In genomic region chr9:27646100-27646499, GRCm38 (mm10) we compare ENCODE assay signal across 31 mouse cellular contexts.
"Had no signal": no experiment of that assay in that cellular context is flagged by ENCODE, and none has a peak within 500 bp of the region (broad histone marks: within the 10 kb centered on the region; RNA-seq: fewer than 3 reads in every experiment).

No protein-coding gene starts in this region.

- H3K27me3 ChIP-seq: limb, embryonic 13.5 days; limb, embryonic 15.5 days; liver, embryonic 12.5 days; liver, embryonic 13.5 days; liver, embryonic 15.5 days; lung, embryonic 15.5 days; megakaryocyte, embryonic 14.5 days; midbrain, embryonic 12.5 days; midbrain, embryonic 13.5 days; midbrain, embryonic 15.5 days had no signal

- H3K4me2 ChIP-seq: limb, embryonic 12.5 days; limb, embryonic 13.5 days; limb, embryonic 15.5 days; liver, embryonic 11.5 days; liver, embryonic 12.5 days; liver, embryonic 13.5 days; liver, embryonic 15.5 days; lung, embryonic 14.5 days; lung, embryonic 15.5 days; midbrain, embryonic 11.5 days; midbrain, embryonic 12.5 days; midbrain, embryonic 13.5 days; midbrain, embryonic 15.5 days had no signal

- DNase-seq: left cerebral cortex, postnatal 4 days; liver; liver, embryonic 13.5 days; liver, postnatal 0 days; lung, adult 18-20 months; lung, adult 2 months; lung, embryonic 14.5 days; lung, postnatal 10 days; lung, postnatal 14 days; lung, postnatal 36 days; lung, postnatal 4 days; midbrain, embryonic 14.5 days had no signal

- H3K27ac ChIP-seq: left cerebral cortex, adult 2 months; limb, embryonic 10.5 days; limb, embryonic 12.5 days; limb, embryonic 13.5 days; limb, embryonic 15.5 days; liver, embryonic 12.5 days; liver, embryonic 13.5 days; liver, embryonic 14.5 days; liver, embryonic 15.5 days; lung, embryonic 15.5 days; macrophage; midbrain, embryonic 10.5 days; midbrain, embryonic 12.5 days; midbrain, embryonic 13.5 days; midbrain, embryonic 15.5 days had no signal

- H3K36me3 ChIP-seq: limb, embryonic 10.5 days; limb, embryonic 12.5 days; limb, embryonic 13.5 days; limb, embryonic 15.5 days; liver, embryonic 12.5 days; liver, embryonic 13.5 days; liver, embryonic 15.5 days; lung, embryonic 15.5 days; midbrain, embryonic 10.5 days; midbrain, embryonic 12.5 days; midbrain, embryonic 13.5 days; midbrain, embryonic 15.5 days had no signal

- H3K4me1 ChIP-seq: limb, embryonic 13.5 days; limb, embryonic 15.5 days; liver, embryonic 15.5 days; lung, embryonic 15.5 days; midbrain, embryonic 10.5 days; midbrain, embryonic 13.5 days; midbrain, embryonic 15.5 days had no signal

- H3K9me3 ChIP-seq: limb, embryonic 10.5 days; limb, embryonic 12.5 days; limb, embryonic 13.5 days; limb, embryonic 15.5 days; liver, embryonic 12.5 days; liver, embryonic 13.5 days; liver, embryonic 15.5 days; lung, embryonic 15.5 days; midbrain, embryonic 10.5 days; midbrain, embryonic 12.5 days; midbrain, embryonic 13.5 days; midbrain, embryonic 15.5 days had no signal

- H3K4me3 ChIP-seq: left cerebral cortex, adult 2 months; limb, embryonic 10.5 days; limb, embryonic 12.5 days; limb, embryonic 13.5 days; limb, embryonic 15.5 days; liver, embryonic 12.5 days; liver, embryonic 13.5 days; liver, embryonic 15.5 days; lung, embryonic 15.5 days; megakaryocyte, embryonic 14.5 days; midbrain, embryonic 10.5 days; midbrain, embryonic 12.5 days; midbrain, embryonic 13.5 days; midbrain, embryonic 15.5 days; myocyte had no signal

- H3K9ac ChIP-seq: limb, embryonic 12.5 days; limb, embryonic 13.5 days; limb, embryonic 15.5 days; liver, embryonic 12.5 days; liver, embryonic 13.5 days; liver, embryonic 14.5 days; liver, embryonic 15.5 days; liver, postnatal 0 days; lung, embryonic 14.5 days; lung, embryonic 15.5 days; midbrain, embryonic 12.5 days; midbrain, embryonic 13.5 days; midbrain, embryonic 15.5 days had no signal

- ATAC-seq: liver, embryonic 12.5 days; liver, postnatal 0 days; midbrain, embryonic 13.5 days; midbrain, embryonic 15.5 days; midbrain, embryonic 16.5 days had no signal
